Mouse (Mus musculus) MEL (cell line): ENCODE results near the gene Cnga3. TPM values are rescaled to one million over a fixed set of nuclear protein-coding genes. Genes with fewer than 3 reads are reported as not detected.
A peak's percentile ranks its signal among the peaks of the same experiment; 100 is the strongest.

Experiments
- DNase-seq: peaks from one replicate; pipeline ENCODE4 v3.0.0; 2011; ENCODE audit warnings: low read depth, low spot score
- H3K27ac ChIP-seq: 2 replicates; pipeline ENCODE4 v1.5.1; 2012; ENCODE audit warnings: low read depth, mild to moderate bottlenecking, control low read depth, low read length, moderate library complexity; ENCODE audit not compliant: control insufficient read depth
- H3K27me3 ChIP-seq, 2 experiments: fragments of 150-350 bp in 1 of 2; sonication (generic) in 1 of 2; 2 replicates each; pipeline ENCODE4 v1.6.1; 2012; ENCODE audit warnings: low read length in 2 of 2, mild to moderate bottlenecking in 2 of 2, improper control_type of control experiment in 1 of 2, moderate library complexity in 1 of 2; ENCODE audit not compliant: insufficient read depth in 2 of 2, control insufficient read depth in 1 of 2
- H3K36me3 ChIP-seq, 2 experiments: 2 replicates each; pipeline ENCODE4 v1.6.1; 2012 to 2014; ENCODE audit warnings: low read length in 2 of 2, improper control_type of control experiment in 1 of 2, inconsistent platforms in 1 of 2, mild to moderate bottlenecking in 1 of 2; ENCODE audit not compliant: insufficient read depth in 2 of 2, control insufficient read depth in 1 of 2
- H3K4me1 ChIP-seq, 2 experiments: fragments of 150-350 bp in 1 of 2; sonication (generic) in 1 of 2; 2 replicates each; pipeline ENCODE4 v1.6.1; 2012; ENCODE audit warnings: low read length in 2 of 2, improper control_type of control experiment in 1 of 2, mild to moderate bottlenecking in 1 of 2; ENCODE audit not compliant: insufficient read depth in 2 of 2, control insufficient read depth in 1 of 2
- H3K4me3 ChIP-seq, 2 experiments: fragments of 150-350 bp in 1 of 2; sonication (generic) in 1 of 2; 2 replicates each; pipeline ENCODE4 v1.5.1; 2012; ENCODE audit warnings: low read depth in 2 of 2, low read length in 2 of 2, mild to moderate bottlenecking in 2 of 2, moderate library complexity in 2 of 2, control low read depth in 1 of 2, improper control_type of control experiment in 1 of 2; ENCODE audit not compliant: control insufficient read depth in 1 of 2, insufficient read depth in 1 of 2
- H3K79me2 ChIP-seq: 2 replicates; pipeline ENCODE4 v1.6.1; 2012; ENCODE audit warnings: mild to moderate bottlenecking, low read length, moderate library complexity; ENCODE audit not compliant: control insufficient read depth, poor library complexity, insufficient read depth
- H3K9ac ChIP-seq: 2 replicates; pipeline ENCODE4 v1.6.1; 2012; ENCODE audit warnings: low read depth, mild to moderate bottlenecking, control low read depth, low read length, moderate library complexity; ENCODE audit not compliant: control insufficient read depth, poor library complexity, severe bottlenecking
- H3K9me3 ChIP-seq: fragments of 150-350 bp; sonication (generic); replicated peaks from 2 replicates; pipeline ENCODE4 v1.6.1; 2012; ENCODE audit warnings: mild to moderate bottlenecking, low read length, improper control_type of control experiment, moderate library complexity; ENCODE audit not compliant: insufficient read depth
- BHLHE40 ChIP-seq: IDR thresholded peaks from 2 replicates; pipeline ENCODE4 v1.6.1; 2012; ENCODE audit warnings: low read depth, mild to moderate bottlenecking, inconsistent platforms, low read length, improper control_type of control experiment, borderline replicate concordance
- CHD2 ChIP-seq: IDR thresholded peaks from 2 replicates; pipeline ENCODE4 v1.6.1; 2011; ENCODE audit warnings: low read length, improper control_type of control experiment
- CTCF ChIP-seq, 3 experiments: IDR thresholded peaks in 2 of 3; conservative IDR thresholded peaks in 1 of 3; 2 replicates each; pipeline ENCODE4 v1.5.1; 2011 to 2012; ENCODE audit warnings: low read length in 3 of 3, low read depth in 2 of 3, mild to moderate bottlenecking in 2 of 3, improper control_type of control experiment in 1 of 3, inconsistent platforms in 1 of 3, mixed read lengths in 1 of 3, moderate library complexity in 1 of 3; ENCODE audit not compliant: control insufficient read depth in 1 of 3, insufficient read depth in 1 of 3, poor library complexity in 1 of 3, severe bottlenecking in 1 of 3
- E2F4 ChIP-seq: IDR thresholded peaks from 2 replicates; pipeline ENCODE4 v1.6.1; 2011; ENCODE audit warnings: low read depth, low read length, improper control_type of control experiment, borderline replicate concordance
- ELF1 ChIP-seq: IDR thresholded peaks from 2 replicates; pipeline ENCODE4 v1.6.1; 2014; ENCODE audit warnings: low read depth, mild to moderate bottlenecking, inconsistent platforms, low read length, improper control_type of control experiment, moderate library complexity
- ETS1 ChIP-seq: IDR thresholded peaks from 2 replicates; pipeline ENCODE4 v1.6.1; 2012; ENCODE audit warnings: low read depth, mild to moderate bottlenecking, inconsistent platforms, low read length, improper control_type of control experiment, moderate library complexity
- HCFC1 ChIP-seq: IDR thresholded peaks from 2 replicates; pipeline ENCODE4 v1.6.1; 2012; ENCODE audit warnings: low read depth, mild to moderate bottlenecking, inconsistent platforms, low read length, improper control_type of control experiment, moderate library complexity
- JUND ChIP-seq: IDR thresholded peaks from 2 replicates; pipeline ENCODE4 v1.6.1; 2011; ENCODE audit warnings: low read depth, mild to moderate bottlenecking, improper control_type of control experiment, low read length
- MAX ChIP-seq: IDR thresholded peaks from 2 replicates; pipeline ENCODE4 v1.6.1; 2011; ENCODE audit warnings: low read length, improper control_type of control experiment
- MAZ ChIP-seq: IDR thresholded peaks from 2 replicates; pipeline ENCODE4 v1.6.1; 2012; ENCODE audit warnings: low read depth, mild to moderate bottlenecking, inconsistent platforms, low read length, improper control_type of control experiment
- MEF2A ChIP-seq: IDR thresholded peaks from 2 replicates; pipeline ENCODE4 v1.6.1; 2014; ENCODE audit warnings: low read depth, mild to moderate bottlenecking, inconsistent platforms, low read length, improper control_type of control experiment; ENCODE audit not compliant: poor library complexity, insufficient replicate concordance, severe bottlenecking; ENCODE audit errors: extremely low read depth
- MXI1 ChIP-seq: IDR thresholded peaks from 2 replicates; pipeline ENCODE4 v1.6.1; 2011; ENCODE audit warnings: mild to moderate bottlenecking, low read depth, low read length, improper control_type of control experiment
- MYC ChIP-seq: IDR thresholded peaks from 2 replicates; pipeline ENCODE4 v1.6.1; 2011; ENCODE audit warnings: low read depth, mild to moderate bottlenecking, low read length, improper control_type of control experiment, moderate library complexity
- NELFE ChIP-seq: IDR thresholded peaks from 2 replicates; pipeline ENCODE4 v1.6.1; 2011; ENCODE audit warnings: low read depth, low read length, improper control_type of control experiment
- NRF1 ChIP-seq: IDR thresholded peaks from 2 replicates; pipeline ENCODE4 v1.6.1; 2014; ENCODE audit warnings: low read depth, mild to moderate bottlenecking, inconsistent platforms, low read length, improper control_type of control experiment, moderate library complexity; ENCODE audit not compliant: poor library complexity, insufficient read depth, severe bottlenecking
- RAD21 ChIP-seq: IDR thresholded peaks from 2 replicates; pipeline ENCODE4 v1.6.1; 2011; ENCODE audit warnings: mild to moderate bottlenecking, low read depth, low read length, improper control_type of control experiment
- SIN3A ChIP-seq: IDR thresholded peaks from 2 replicates; pipeline ENCODE4 v1.6.1; 2012; ENCODE audit warnings: low read length, improper control_type of control experiment, inconsistent platforms
- SMC3 ChIP-seq: IDR thresholded peaks from 2 replicates; pipeline ENCODE4 v1.6.1; 2011; ENCODE audit warnings: low read depth, low read length, improper control_type of control experiment
- TAL1 ChIP-seq: IDR thresholded peaks from 2 replicates; pipeline ENCODE4 v1.6.1; 2012; ENCODE audit warnings: mild to moderate bottlenecking, inconsistent platforms, low read length, moderate library complexity, mixed read lengths
- TBP ChIP-seq: IDR thresholded peaks from 2 replicates; pipeline ENCODE4 v1.8.0; 2011; ENCODE audit warnings: low read depth, low read length, improper control_type of control experiment
- TCF12 ChIP-seq: IDR thresholded peaks from 2 replicates; pipeline ENCODE4 v1.6.1; 2014; ENCODE audit warnings: low read depth, mild to moderate bottlenecking, inconsistent platforms, low read length, improper control_type of control experiment, moderate library complexity
- USF1 ChIP-seq: IDR thresholded peaks from 2 replicates; pipeline ENCODE4 v1.6.1; 2014; ENCODE audit warnings: low read depth, mild to moderate bottlenecking, inconsistent platforms, low read length, improper control_type of control experiment, moderate library complexity
- USF2 ChIP-seq, 2 experiments: IDR thresholded peaks; 2 replicates each; pipeline ENCODE4 v1.6.1; 2011 to 2012; ENCODE audit warnings: improper control_type of control experiment in 2 of 2, low read length in 2 of 2, borderline replicate concordance in 1 of 2, inconsistent platforms in 1 of 2, low read depth in 1 of 2, mild to moderate bottlenecking in 1 of 2; ENCODE audit not compliant: insufficient read depth in 1 of 2
- ZC3H11A ChIP-seq: IDR thresholded peaks from 2 replicates; pipeline ENCODE4 v1.6.1; 2012; ENCODE audit warnings: low read depth, mild to moderate bottlenecking, inconsistent platforms, low read length, improper control_type of control experiment
- ZKSCAN1 ChIP-seq: IDR thresholded peaks from 2 replicates; pipeline ENCODE4 v1.6.1; 2012; ENCODE audit warnings: low read depth, mild to moderate bottlenecking, inconsistent platforms, low read length, improper control_type of control experiment, moderate library complexity
- ZMIZ1 ChIP-seq: IDR thresholded peaks from 2 replicates; pipeline ENCODE4 v1.6.1; 2012; ENCODE audit warnings: low read depth, mild to moderate bottlenecking, inconsistent platforms, low read length, improper control_type of control experiment, moderate library complexity
- polyA plus RNA-seq, 2 experiments: library from polyadenylated mRNA; stranded (reverse) in 1 of 2; unstranded in 1 of 2; fragments of >175 nt in 1 of 2; fragments of >200 nt in 1 of 2; gene quantifications; 2 replicates each; pipeline versions ENCODE4 v1.2.1 to v1.2.4; 2012; ENCODE audit warnings: low replicate concordance in 2 of 2, low read depth in 1 of 2; ENCODE audit not compliant: insufficient read length in 2 of 2, insufficient read depth in 1 of 2, missing spikeins in 1 of 2
- total RNA-seq: library from RNA; depleted of rRNA; stranded (reverse); fragments of 300-350 nt; gene quantifications from 2 replicates; pipeline ENCODE4 v1.2.3, GENCODE M21; 2012

Gene Cnga3
- total and polyA plus RNA-seq, 3 experiments = 0.04 TPM; not detected in 2

DNA sequence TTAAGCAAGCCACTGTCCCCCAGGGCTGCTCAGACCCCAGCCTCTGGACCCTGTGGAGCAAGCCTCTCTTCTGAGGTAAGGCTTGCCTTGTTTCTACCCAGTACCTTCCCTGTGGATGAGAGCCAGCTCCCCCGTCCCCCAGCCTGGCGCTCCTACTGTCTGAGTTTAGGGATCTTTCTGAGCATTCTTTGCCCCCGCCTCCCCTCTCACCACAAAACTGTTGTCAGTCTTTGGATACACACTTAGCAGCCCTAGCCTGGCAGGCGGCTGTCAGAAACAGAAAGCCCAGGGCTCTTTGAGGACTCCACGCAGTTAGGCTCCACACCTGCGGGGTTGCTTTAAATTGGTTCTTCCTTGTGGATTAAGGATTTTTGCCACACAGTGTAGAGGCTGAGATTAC, 27.2 kb upstream of the Cnga3 start:
- peaks cover 7 to 8% of the 10 kb centered on the region in 2 experiments for H3K27me3 ChIP-seq
- no peaks in the 10 kb centered on the region for H3K4me1 ChIP-seq
- no peaks in the 10 kb centered on the region for H3K79me2 ChIP-seq
- no peaks in the 10 kb centered on the region for H3K9me3 ChIP-seq
- no peak overlapping the region for H3K4me3 ChIP-seq
- TF ChIP-seq NELFE = no peak
- TF ChIP-seq ZC3H11A = no peak
- no peak for TF ChIP-seq MEF2A
- TF ChIP-seq HCFC1 = no peak
- no peak for TF ChIP-seq USF2 (IDR thresholded peaks at IDR 0.05; ENCODE audit: borderline replicate concordance in 1 of 2, insufficient read depth in 1 of 2, low read depth in 1 of 2, low read length in 2 of 2)
- no peak for TF ChIP-seq ELF1
- TF ChIP-seq ZKSCAN1 = no peak
- TF ChIP-seq USF1 = no peak
- no peak for TF ChIP-seq MAX
- no peak for TF ChIP-seq MYC
- TF ChIP-seq NRF1 = no peak
- H3K36me3 ChIP-seq = no peaks in the 10 kb centered on the region
- no peak overlapping the region for H3K27ac ChIP-seq
- DNase-seq = no peak
- no peak overlapping the region for H3K9ac ChIP-seq

DNA sequence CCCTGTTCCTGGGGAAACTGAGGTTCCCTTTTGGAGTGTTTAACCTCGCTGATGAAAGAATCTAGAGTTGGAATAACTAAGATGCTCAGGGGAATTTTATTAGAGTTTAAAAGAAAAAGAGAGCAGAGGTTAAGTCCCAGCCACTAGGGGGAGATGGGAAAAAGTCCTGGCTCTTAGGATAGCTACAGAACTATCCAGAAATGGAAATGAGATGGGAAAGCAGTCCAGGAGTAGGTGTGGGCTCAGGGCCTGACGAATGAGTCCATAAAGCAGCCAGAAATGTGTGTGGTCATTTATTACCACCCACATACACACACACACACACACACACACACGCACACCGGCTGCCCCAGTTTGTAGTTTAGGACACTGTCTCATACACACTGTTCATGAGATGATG, 19.6 kb upstream of the Cnga3 start:
- Histone ChIP-seq H3K9ac (no peak overlapping the region), H3K27ac (no peak overlapping the region), H3K36me3 (no peaks in the 10 kb centered on the region), H3K79me2 (no peaks in the 10 kb centered on the region), H3K27me3 (peaks cover 0 to 1% of the 10 kb centered on the region in 2 experiments; a peak in 2 of 4 replicates), H3K4me3 (no peak overlapping the region), H3K9me3 (no peaks in the 10 kb centered on the region), H3K4me1 (no peaks in the 10 kb centered on the region)
- no peak for DNase-seq
- TF ChIP-seq SMC3 = peak; percentile 20; the same call in 1 of the 2 replicates
- no peak for TF ChIP-seq TBP
- peak in 1 of 3 experiments; percentile 19; a peak in 2 of 6 replicates for TF ChIP-seq CTCF (IDR thresholded peaks at IDR 0.05 in 2 of 3, conservative IDR thresholded peaks at IDR 0.05 in 1 of 3; ENCODE audit: control insufficient read depth in 1 of 3, insufficient read depth in 1 of 3, low read depth in 2 of 3, low read length in 3 of 3, poor library complexity in 1 of 3, severe bottlenecking in 1 of 3)

DNA sequence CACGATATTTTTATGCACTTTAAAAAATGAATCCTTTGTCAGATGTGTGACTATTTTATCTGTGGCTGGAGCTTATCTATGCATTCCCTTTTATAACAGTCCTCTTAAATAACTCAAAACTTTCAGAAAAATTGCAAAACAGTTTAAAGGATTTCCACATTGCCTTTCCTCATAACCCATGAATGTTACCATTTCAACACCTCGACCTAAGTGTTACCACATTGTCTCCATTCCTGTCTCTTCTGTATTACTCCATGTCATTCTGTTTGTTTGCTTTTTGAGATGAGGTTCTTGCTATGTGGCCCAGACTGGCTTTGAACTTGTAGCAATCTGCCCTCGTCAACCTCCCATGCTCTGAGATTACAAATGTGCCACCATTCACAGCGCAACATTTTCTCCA, 12.8 kb upstream of the Cnga3 start:
- Histone ChIP-seq H3K4me3 (no peak overlapping the region), H3K4me1 (no peaks in the 10 kb centered on the region)
- TF ChIP-seq ZMIZ1 = no peak
- TF ChIP-seq ELF1 = no peak
- TF ChIP-seq USF2 (IDR thresholded peaks at IDR 0.05; ENCODE audit: borderline replicate concordance in 1 of 2, insufficient read depth in 1 of 2, low read depth in 1 of 2, low read length in 2 of 2) = no peak
- TF ChIP-seq MAZ = no peak
- no peak for TF ChIP-seq E2F4
- no peak for TF ChIP-seq TCF12
- TF ChIP-seq BHLHE40 = no peak
- no peak for TF ChIP-seq SIN3A
- TF ChIP-seq MAX = no peak
- no peak for TF ChIP-seq TBP
- TF ChIP-seq CTCF (IDR thresholded peaks at IDR 0.05 in 2 of 3, conservative IDR thresholded peaks at IDR 0.05 in 1 of 3; ENCODE audit: control insufficient read depth in 1 of 3, insufficient read depth in 1 of 3, low read depth in 2 of 3, low read length in 3 of 3, poor library complexity in 1 of 3, severe bottlenecking in 1 of 3) = no peak
- TF ChIP-seq RAD21 = no peak
- TF ChIP-seq JUND = no peak
- no peak for TF ChIP-seq TAL1
- no peak for TF ChIP-seq MXI1
- no peak for TF ChIP-seq ETS1
- no peak for TF ChIP-seq CHD2
- TF ChIP-seq, all 39 proteins: peak for 0
- Histone ChIP-seq H3K79me2 (no peaks in the 10 kb centered on the region), H3K9ac (no peak overlapping the region), H3K36me3 (no peaks in the 10 kb centered on the region), H3K9me3 (no peaks in the 10 kb centered on the region), H3K27me3 (peaks cover 0 to 1% of the 10 kb centered on the region in 2 experiments; a peak in 2 of 4 replicates), H3K27ac (no peak overlapping the region)
- no peak for DNase-seq
